Mouse (Mus musculus): ENCODE measurements around the gene Gtpbp3. TPM values are rescaled to one million over a fixed set of nuclear protein-coding genes. Genes with fewer than 3 reads are reported as not detected.
"Not testable (repeated sequence)": the region's sequence is repeated elsewhere in the genome, so short reads cannot be mapped to it uniquely, and the experiment has no call there.

Gene Gtpbp3
- polyA plus RNA-seq, 1 experiment from 2014 or later, result 19.2 TPM

DNA sequence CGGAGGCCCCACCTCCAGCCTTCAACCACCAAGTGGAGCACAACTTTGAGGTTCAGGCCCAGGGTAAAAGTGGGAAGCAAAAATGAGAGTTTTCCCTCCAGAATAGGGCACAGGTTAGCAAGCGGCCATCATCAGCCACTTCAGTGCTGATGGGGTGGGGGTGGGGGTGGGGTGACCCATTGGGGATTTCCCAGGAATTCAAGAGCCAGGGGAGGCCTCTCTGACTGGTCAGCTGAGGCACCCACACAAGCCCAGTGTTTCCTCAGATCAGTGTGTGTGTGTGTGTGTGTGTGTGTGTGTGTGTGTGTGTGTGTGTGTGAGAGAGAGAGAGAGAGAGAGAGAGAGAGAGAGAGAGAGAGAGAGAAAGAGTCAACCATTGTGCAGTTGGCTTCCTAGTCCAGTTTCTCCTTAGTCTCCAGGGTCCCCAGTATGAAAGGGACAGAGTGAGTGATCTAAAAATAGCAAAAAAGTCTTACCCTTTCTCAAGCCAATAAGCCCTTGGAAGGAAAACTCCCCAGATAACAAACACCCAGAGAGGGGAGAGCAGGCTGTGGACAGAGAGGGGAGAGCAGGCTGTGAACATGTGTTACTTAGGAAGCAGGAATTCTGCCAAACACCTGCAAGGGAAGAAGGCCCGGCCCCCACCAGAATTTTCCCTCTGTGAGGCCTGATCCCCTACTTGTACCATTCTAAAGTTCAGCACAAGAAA, 39.4 kb downstream of the Gtpbp3 start:
- no peak overlapping the region for H3K4me2 ChIP-seq
- no peak overlapping the region for H3K4me3 ChIP-seq
- H3K4me1 ChIP-seq, result peaks cover 22% of the 10 kb centered on the region
- no peaks in the 10 kb centered on the region for H3K36me3 ChIP-seq
- H3K9me3 ChIP-seq, result no peaks in the 10 kb centered on the region
- no peak overlapping the region; the same call in 1 of the 2 replicates for H3K9ac ChIP-seq
- 45% methylated on average over 3 of the region's 3 CpGs for WGBS
- peaks cover 39% of the 10 kb centered on the region for H3K27me3 ChIP-seq
- H3K27ac ChIP-seq, result peak overlapping the region; percentile 47
- ATAC-seq (ENCODE audit: insufficient number of reproducible peaks, low FRiP score, low TSS enrichment, low read depth), result no peak

DNA sequence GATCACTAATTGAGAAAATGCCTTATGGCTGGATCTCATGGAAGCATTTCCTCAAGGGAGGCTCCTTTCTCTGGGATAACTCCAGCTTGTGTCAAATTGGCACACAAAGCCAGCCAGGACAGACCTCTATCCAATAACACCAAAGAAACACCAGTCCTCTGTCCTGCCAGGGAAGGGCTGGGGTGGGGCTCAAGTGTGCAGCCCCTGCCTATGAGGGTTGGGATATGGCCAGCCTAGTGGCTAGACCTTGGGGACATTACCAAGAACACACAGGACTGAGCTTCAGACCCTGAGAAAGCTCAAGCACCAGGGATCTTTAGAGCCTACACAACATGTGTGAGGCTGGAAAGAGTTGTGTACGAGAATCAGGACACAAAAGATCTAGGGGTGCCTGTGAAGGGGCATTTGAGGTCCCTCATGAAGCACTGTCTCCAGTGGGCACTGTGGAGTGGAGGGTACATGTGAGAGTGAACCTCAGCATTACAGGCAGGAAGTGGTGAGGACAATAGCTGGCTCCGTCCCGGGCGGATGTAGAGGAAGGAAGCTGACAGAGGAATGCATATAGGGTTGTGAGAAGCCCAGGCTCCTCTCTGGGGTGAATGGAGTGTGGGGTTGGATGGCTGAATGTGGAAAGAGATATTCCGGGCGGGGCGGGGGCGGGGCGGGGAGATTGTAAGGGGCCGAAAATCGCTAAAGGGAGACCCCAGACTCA, 40.6 kb downstream of the Gtpbp3 start:
- no peak overlapping the region for H3K4me3 ChIP-seq
- H3K27me3 ChIP-seq, result peaks cover 33% of the 10 kb centered on the region
- H3K9me3 ChIP-seq, result no peaks in the 10 kb centered on the region
- peak overlapping the region; percentile 59 for H3K27ac ChIP-seq
- peaks cover 22% of the 10 kb centered on the region for H3K4me1 ChIP-seq
- H3K36me3 ChIP-seq, result no peaks in the 10 kb centered on the region
- no peak for ATAC-seq (ENCODE audit: insufficient number of reproducible peaks, low FRiP score, low TSS enrichment, low read depth)
- no peak overlapping the region for H3K4me2 ChIP-seq
- no peak overlapping the region for H3K9ac ChIP-seq
- 78% methylated on average over 11 of the region's 11 CpGs for WGBS

DNA sequence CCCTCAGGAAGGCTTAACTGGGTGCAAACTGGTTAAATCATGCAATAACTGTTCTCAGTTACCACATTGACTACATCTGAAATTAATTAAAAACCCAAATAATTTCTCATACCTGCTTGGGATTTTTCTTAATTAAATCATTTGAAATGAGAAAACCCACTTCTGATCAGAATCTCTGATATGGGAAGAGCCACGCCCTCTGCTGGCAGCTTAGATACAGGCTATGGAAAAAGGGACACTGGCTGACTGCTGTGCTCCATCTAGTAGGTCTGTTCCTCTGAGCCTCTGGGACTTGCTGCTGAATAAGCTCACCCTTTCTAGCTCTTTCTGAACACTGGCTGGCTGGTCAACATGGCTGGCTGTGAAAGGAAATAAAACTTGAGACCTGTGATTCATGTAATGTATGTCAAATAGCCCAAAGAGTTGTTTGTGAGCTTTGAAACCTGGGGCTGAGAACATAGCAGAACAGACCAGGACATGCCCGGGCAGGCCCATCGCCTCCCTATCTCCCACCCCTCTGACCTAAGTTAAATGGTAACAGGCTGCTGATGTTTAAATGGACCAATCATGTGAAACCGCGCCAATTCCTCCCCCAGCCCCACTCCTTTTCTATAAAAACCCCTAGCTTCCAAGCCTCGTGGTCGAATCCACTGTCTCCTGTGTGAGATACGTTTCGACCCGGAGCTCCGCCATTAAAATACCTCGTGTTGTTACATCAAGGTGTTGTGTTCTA, 43.0 kb downstream of the Gtpbp3 start:
- H3K4me1 ChIP-seq, result peaks cover 13% of the 10 kb centered on the region
- H3K9me3 ChIP-seq; H3K4me3 ChIP-seq; H3K9ac ChIP-seq; H3K4me2 ChIP-seq; H3K36me3 ChIP-seq; H3K27ac ChIP-seq; ATAC-seq (ENCODE audit: insufficient number of reproducible peaks, low FRiP score, low TSS enrichment, low read depth): not testable (repeated sequence)
- WGBS, result 72% methylated on average over 7 of the region's 12 CpGs
- H3K27me3 ChIP-seq, result peaks cover 12% of the 10 kb centered on the region

DNA sequence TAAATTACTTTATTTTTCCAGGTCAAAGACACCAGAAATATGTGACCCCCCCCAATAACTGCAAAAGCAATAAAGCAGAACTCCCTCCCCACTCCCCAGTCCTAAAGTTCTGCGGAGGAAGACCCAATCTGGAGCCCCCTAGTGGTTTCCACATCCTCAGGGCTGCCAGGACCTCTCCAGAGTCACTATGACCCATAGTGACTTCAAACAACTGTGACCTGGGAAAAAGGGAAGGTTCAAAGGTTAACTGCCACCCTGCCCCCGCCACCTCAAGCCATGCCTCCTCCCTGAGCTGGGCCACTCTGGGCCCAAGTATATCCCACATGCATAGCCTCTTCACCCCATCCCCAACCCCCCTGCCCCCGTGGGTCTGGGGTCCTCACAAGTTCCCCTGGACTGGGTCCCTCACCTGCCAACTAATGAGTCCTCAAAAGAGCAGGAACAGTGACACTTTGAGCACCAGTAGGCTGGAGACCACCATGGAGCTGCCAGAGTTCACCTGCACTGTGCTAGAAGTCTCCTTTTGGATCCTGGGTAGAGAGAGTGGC, 46.4 kb downstream of the Gtpbp3 start:
- Histone ChIP-seq H3K36me3 (no peaks in the 10 kb centered on the region), H3K27ac (no peak overlapping the region), H3K4me1 (peaks cover 13% of the 10 kb centered on the region), H3K9ac (no peak overlapping the region), H3K4me3 (no peak overlapping the region), H3K4me2 (no peak overlapping the region), H3K27me3 (no peaks in the 10 kb centered on the region), H3K9me3 (no peaks in the 10 kb centered on the region)
- WGBS, result 40% methylated on average over 3 of the region's 3 CpGs
- no peak for ATAC-seq (ENCODE audit: insufficient number of reproducible peaks, low FRiP score, low TSS enrichment, low read depth)

DNA sequence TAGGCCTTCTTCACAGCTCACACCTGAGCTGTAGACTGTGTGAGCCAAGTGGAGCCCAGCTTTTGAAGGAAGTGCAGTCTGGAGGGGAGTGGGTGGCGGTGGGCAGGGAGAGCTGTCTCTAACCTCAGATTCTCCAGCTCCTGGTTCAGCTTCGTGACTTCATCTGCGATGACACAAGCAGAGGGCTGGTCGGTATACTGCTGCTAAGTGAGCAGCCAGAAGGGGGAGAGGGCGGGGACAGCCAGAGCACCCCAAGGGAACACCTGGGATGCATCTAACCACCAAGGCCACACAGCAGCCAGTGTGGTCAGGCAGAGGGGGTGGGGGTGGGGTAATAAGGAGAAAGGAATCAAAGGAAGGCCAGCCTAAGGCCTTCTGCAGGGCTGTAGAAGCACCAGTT, 47.8 kb downstream of the Gtpbp3 start:
- Histone ChIP-seq H3K4me1 (peaks cover 13% of the 10 kb centered on the region), H3K4me2 (no peak overlapping the region), H3K9ac (no peak overlapping the region), H3K27ac (no peak overlapping the region), H3K36me3 (no peaks in the 10 kb centered on the region), H3K27me3 (no peaks in the 10 kb centered on the region), H3K4me3 (no peak overlapping the region), H3K9me3 (no peaks in the 10 kb centered on the region)
- ATAC-seq (ENCODE audit: insufficient number of reproducible peaks, low FRiP score, low TSS enrichment, low read depth), result no peak
- WGBS, result 56% methylated on average over 5 of the region's 5 CpGs

DNA sequence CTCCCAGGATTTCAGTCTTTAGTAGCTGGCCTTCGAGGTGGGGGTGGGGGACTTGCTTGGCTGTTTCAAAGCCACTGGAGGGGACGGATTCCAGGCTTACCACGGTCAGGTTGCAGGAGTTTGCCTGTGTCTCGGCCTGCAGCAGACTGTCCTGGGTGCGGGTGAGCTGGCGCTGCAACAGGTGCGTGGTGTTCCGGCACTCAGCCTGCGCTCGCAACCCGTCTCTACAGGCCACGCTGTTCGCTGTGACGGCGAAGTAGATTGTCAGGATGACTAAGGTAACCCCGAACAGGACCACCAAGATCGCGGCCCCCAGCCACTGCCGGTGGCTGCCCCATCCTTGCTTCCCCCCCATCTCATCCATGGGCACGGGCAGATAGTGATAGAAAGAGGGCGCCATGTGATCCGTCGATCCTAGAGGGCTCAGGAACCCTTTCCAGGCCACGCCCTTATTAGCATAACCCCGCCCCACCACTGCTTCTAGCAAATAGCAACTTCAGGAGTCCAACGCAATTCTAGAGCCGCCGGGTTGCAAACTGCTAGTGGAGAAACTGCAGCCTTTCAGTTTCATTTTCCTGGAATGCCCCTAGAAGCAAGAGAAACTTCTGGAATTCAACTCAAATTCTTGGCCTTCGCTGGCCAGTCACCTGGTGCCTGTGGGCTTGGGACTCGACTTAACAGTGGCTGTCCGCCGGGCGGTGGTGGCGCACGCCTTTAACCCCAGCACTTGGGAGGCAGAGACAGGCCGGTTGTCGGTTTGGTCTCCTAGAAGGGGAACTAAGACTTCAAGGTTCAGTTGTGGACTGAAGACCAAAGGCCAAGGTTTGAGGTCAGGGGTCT, 49.3 kb downstream of the Gtpbp3 start, which contains the start of gene Bst2:
TSS of gene Bst2 (minus strand) at position 429 of the 840 bp plus-strand sequence.
- Histone ChIP-seq H3K9me3 (no peaks in the 10 kb centered on the region), H3K9ac (peak within 1 kb of the TSS; percentile 35; the same call in 1 of the 2 replicates), H3K27ac (peak within 1 kb of the TSS; percentile 78), H3K4me2 (peak within 1 kb of the TSS; percentile 72), H3K4me3 (peak within 1 kb of the TSS; percentile 47), H3K27me3 (no peaks in the 10 kb centered on the region), H3K4me1 (peaks cover 13% of the 10 kb centered on the region), H3K36me3 (no peaks in the 10 kb centered on the region)
- ATAC-seq (ENCODE audit: insufficient number of reproducible peaks, low FRiP score, low TSS enrichment, low read depth), result peak; percentile 65; the same call in 1 of the 2 replicates
- WGBS, result 1% methylated on average over 37 of the region's 37 CpGs

DNA sequence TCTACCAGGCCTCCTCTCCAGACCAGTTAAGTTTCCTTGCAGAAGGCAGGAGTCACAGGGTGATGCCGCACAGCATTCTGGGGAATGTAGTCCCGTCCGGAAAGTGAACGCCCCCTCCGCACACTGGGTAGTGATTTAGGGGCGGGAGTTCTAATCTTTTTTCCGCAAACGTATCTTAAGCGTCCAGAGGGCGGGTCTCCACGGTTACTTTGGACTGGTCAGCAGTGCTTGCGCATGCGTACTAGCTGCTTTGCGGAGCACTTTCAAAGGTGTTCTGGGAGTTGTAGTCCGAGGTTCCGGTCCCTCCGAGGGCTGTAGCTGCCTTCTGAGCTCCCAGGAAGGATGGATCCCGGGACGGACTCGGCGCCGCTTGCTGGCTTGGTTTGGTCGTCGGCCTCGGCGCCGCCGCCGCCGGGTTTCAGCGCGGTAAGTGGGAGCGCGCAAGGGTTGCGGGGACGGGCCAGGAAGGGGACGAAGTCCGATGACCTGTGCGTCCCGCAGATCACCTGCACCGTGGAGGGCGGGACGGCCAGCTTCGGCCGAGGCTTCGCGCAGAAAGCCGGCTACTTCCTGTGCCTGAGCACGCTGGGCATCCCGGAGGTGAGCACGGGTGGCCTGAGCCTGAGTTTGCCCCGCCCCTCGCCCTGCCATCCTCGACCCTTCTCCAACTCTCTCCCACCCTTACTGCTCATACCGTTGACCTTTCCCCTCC, 54.9 kb downstream of the Gtpbp3 start, which contains the start of gene Mvb12a:
TSS of gene Mvb12a (plus strand) at position 291 of the 712 bp plus-strand sequence.
- H3K36me3 ChIP-seq, result peaks cover 26% of the 10 kb centered on the region
- H3K27ac ChIP-seq, result peak within 1 kb of the TSS; percentile 72
- under 1% methylated on average over 55 of the region's 55 CpGs for WGBS

DNA sequence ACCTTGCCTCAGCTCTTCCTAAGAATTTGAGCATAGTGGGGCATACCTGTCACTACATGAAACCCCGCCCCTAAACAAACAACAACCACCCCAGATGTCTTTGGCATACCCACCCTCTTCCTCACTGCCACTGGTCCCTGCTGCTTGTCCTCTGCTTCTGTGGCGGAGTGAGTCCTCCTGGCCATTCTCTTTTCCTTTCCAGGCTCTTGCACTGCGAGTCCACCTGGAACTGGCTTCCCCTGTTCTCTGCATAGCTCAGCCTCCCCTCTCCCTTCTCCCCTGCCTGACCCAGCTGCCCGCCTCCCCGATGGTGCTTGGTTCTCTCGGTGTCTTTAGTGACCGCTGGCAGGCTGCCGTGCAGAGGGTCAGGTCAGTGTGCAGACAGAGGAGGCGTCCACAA, 55.9 kb downstream of the Gtpbp3 start:
- Histone ChIP-seq H3K9ac (no peak overlapping the region; the same call in 1 of the 2 replicates), H3K9me3 (no peaks in the 10 kb centered on the region), H3K36me3 (peaks cover 34% of the 10 kb centered on the region), H3K4me2 (peak overlapping the region; percentile 89), H3K4me1 (peaks cover 10% of the 10 kb centered on the region), H3K27ac (no peak overlapping the region), H3K27me3 (no peaks in the 10 kb centered on the region), H3K4me3 (peak overlapping the region; percentile 87)
- 86% methylated on average over 9 of the region's 9 CpGs for WGBS
- no peak for ATAC-seq (ENCODE audit: insufficient number of reproducible peaks, low FRiP score, low TSS enrichment, low read depth)

More for the DNA sequence above, 54.9 kb downstream of the Gtpbp3 start, which contains the start of gene Mvb12a:
- peak; percentile 95 for ATAC-seq (ENCODE audit: insufficient number of reproducible peaks, low FRiP score, low TSS enrichment, low read depth)
- no peaks in the 10 kb centered on the region for H3K9me3 ChIP-seq
- H3K4me3 ChIP-seq, result peak within 1 kb of the TSS; percentile 87
- peaks cover 14% of the 10 kb centered on the region for H3K4me1 ChIP-seq
- no peaks in the 10 kb centered on the region for H3K27me3 ChIP-seq
- H3K4me2 ChIP-seq, result peak within 1 kb of the TSS; percentile 89
- peak within 1 kb of the TSS; percentile 82 for H3K9ac ChIP-seq

DNA sequence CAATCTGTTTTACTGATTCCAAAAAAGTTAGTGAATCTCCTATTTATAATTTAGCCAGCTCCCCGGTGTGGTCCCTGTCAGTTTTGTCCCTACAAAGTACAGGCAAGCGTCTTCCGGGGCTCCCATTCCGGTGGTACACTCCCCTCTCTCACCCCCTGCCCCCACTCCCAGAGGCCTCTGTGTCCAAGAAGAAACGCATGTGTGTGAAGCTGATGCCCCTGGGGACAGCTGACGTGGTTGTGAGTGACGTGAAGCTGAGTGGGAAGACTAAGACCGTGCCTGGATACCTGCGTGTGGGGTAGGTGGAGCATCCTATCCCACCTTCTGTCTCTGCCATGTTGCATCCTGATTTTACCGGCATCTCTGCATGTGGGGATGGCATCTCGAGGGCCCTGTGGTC, 57.1 kb downstream of the Gtpbp3 start:
- H3K27me3 ChIP-seq, result no peaks in the 10 kb centered on the region
- H3K4me2 ChIP-seq, result no peak overlapping the region
- H3K9me3 ChIP-seq, result no peaks in the 10 kb centered on the region
- ATAC-seq (ENCODE audit: insufficient number of reproducible peaks, low FRiP score, low TSS enrichment, low read depth), result no peak
- peaks cover 40% of the 10 kb centered on the region for H3K36me3 ChIP-seq
- H3K9ac ChIP-seq, result no peak overlapping the region
- peaks cover 10% of the 10 kb centered on the region for H3K4me1 ChIP-seq
- no peak overlapping the region for H3K27ac ChIP-seq
- WGBS, result 88% methylated on average over 11 of the region's 11 CpGs
- no peak overlapping the region for H3K4me3 ChIP-seq

DNA sequence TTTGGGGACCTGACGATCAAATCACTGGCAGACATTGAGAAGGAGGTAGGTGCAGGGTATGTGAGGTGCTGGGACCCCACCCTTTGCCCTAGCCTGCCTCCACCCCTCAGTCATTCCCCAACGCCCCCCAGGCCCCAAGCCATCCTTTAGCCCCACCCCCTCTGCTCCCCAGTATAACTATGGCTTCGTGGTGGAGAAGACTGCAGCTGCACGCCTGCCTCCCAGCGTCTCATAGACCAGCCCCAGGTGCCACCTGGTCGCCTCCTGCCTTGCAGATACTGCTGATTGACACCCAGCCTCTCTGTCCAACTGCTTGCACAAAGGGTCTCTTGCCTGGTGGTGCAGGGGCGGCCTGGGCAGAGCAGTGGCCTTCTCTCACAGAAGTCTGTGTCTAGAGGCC, 59.7 kb downstream of the Gtpbp3 start:
- no peak for ATAC-seq (ENCODE audit: insufficient number of reproducible peaks, low FRiP score, low TSS enrichment, low read depth)
- Histone ChIP-seq H3K36me3 (peaks cover 40% of the 10 kb centered on the region), H3K4me3 (no peak overlapping the region), H3K4me2 (no peak overlapping the region), H3K27ac (no peak overlapping the region), H3K4me1 (peaks cover 10% of the 10 kb centered on the region), H3K9me3 (no peaks in the 10 kb centered on the region), H3K9ac (no peak overlapping the region), H3K27me3 (no peaks in the 10 kb centered on the region)
- 89% methylated on average over 6 of the region's 7 CpGs for WGBS
